Mouse (Mus musculus) hindbrain, embryonic 13.5 days (tissue): Measurements from ENCODE around the gene Nfrkb. TPM values are rescaled to one million over a fixed set of nuclear protein-coding genes. Genes with fewer than 3 reads are reported as not detected.

Source experiments
- ATAC-seq: fragments of 200-750 bp; cut with Nextera tagmentation; 2 replicates; pipeline ENCODE4 v1.8.0; 2017; ENCODE audit warnings: moderate TSS enrichment; ENCODE audit not compliant: low FRiP score
- H3K27ac ChIP-seq: fragments of 300-500 bp; sonication (generic); 2 replicates; pipeline ENCODE4 v1.5.1; 2015; ENCODE audit warnings: inconsistent platforms, mild to moderate bottlenecking, moderate library complexity
- H3K27me3 ChIP-seq: fragments of 300-500 bp; sonication (generic); 2 replicates; pipeline ENCODE4 v1.6.1; 2015; ENCODE audit warnings: mild to moderate bottlenecking, inconsistent platforms
- H3K36me3 ChIP-seq: fragments of 300-500 bp; sonication (generic); 2 replicates; pipeline ENCODE4 v1.6.1; 2015; ENCODE audit warnings: mild to moderate bottlenecking, inconsistent platforms
- H3K4me1 ChIP-seq: fragments of 300-500 bp; sonication (generic); replicated peaks from 2 replicates; pipeline ENCODE4 v1.6.1; 2015; ENCODE audit warnings: inconsistent platforms
- H3K4me2 ChIP-seq: fragments of 300-500 bp; sonication (generic); 2 replicates; pipeline ENCODE4 v1.6.1; 2015; ENCODE audit warnings: inconsistent platforms, mild to moderate bottlenecking, moderate library complexity
- H3K4me3 ChIP-seq: fragments of 300-500 bp; sonication (generic); 2 replicates; pipeline ENCODE4 v1.5.1; 2015; ENCODE audit warnings: mild to moderate bottlenecking, inconsistent platforms
- H3K9ac ChIP-seq: fragments of 300-500 bp; sonication (generic); 2 replicates; pipeline ENCODE4 v1.6.1; 2015; ENCODE audit warnings: mild to moderate bottlenecking, inconsistent platforms
- H3K9me3 ChIP-seq: fragments of 300-500 bp; sonication (generic); 2 replicates; pipeline ENCODE4 v1.6.1; 2016; ENCODE audit warnings: inconsistent platforms
- WGBS: fragments of 180-500 bp; shearing (Covaris S2); methylation state at CpG from one replicate; pipeline ENCODE4 v1.1.7; 2015; 5-methylcytosine and 5-hydroxymethylcytosine counted together
- polyA plus RNA-seq: library from polyadenylated mRNA; unstranded; fragments of >200 nt; fragmentation: Nextera tagmentation; extraction: Ambion mirVana; gene quantifications from 2 replicates; pipeline ENCODE4 v1.2.1, GENCODE M21; 2015

The Nfrkb gene
- polyA plus RNA-seq: 26.9 and 28.3 TPM in 2 replicates

- peak; percentile 97 for ATAC-seq
- Histone ChIP-seq H3K9me3 (no peaks in the 10 kb centered on the region), H3K4me3 (peak within 1 kb of the TSS; percentile 85), H3K36me3 (peaks cover 15% of the 10 kb centered on the region), H3K9ac (peak within 1 kb of the TSS; percentile 87), H3K4me1 (peaks cover 28% of the 10 kb centered on the region), H3K27ac (peak within 1 kb of the TSS; percentile 83), H3K27me3 (no peaks in the 10 kb centered on the region), H3K4me2 (peak within 1 kb of the TSS; percentile 74)
- WGBS: under 1% methylated on average over 46 of the region's 46 CpGs
Observed at GRCm38 (mm10) chr9:31385947-31386354, at the start of gene Nfrkb. Nfrkb (plus strand) TSS chr9:31386192.

DNA sequence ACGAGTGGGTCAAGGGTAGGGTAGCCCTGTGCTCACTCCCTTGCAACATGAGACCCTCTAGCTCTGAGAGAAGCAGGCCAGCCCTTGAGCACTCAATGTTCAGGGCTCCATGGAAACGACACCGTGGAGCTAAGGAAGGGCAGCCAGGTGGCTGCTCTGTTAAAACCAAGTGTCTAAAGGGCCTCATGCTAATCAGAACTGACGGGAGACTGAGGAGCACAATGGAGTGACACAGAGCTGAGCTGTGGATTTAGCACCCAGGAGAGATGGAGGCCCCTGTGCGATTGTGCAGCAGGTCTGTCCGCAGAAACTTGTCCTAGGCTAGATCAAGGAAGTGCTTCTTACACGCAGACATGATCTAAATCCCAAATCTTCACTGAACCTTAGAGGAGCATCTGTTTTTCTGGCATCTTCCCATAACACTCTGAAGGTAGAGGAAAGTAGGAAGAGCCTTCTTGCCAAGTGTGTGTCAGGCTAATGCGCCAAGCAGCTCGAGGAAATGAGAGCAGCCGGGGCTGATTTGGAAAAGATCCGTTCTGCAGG lies 41.6 kb upstream of the Nfrkb start:
- Histone ChIP-seq H3K27ac (no peak overlapping the region), H3K4me3 (no peak overlapping the region), H3K4me2 (no peak overlapping the region), H3K4me1 (peaks cover 6% of the 10 kb centered on the region), H3K9ac (no peak overlapping the region), H3K9me3 (no peaks in the 10 kb centered on the region), H3K27me3 (no peaks in the 10 kb centered on the region), H3K36me3 (peaks cover 20% of the 10 kb centered on the region)
- 64% methylated on average over 11 of the region's 11 CpGs for WGBS
- ATAC-seq: 0 out of 2 replicates have a peak, but pooled peaks have one; percentile 17

DNA sequence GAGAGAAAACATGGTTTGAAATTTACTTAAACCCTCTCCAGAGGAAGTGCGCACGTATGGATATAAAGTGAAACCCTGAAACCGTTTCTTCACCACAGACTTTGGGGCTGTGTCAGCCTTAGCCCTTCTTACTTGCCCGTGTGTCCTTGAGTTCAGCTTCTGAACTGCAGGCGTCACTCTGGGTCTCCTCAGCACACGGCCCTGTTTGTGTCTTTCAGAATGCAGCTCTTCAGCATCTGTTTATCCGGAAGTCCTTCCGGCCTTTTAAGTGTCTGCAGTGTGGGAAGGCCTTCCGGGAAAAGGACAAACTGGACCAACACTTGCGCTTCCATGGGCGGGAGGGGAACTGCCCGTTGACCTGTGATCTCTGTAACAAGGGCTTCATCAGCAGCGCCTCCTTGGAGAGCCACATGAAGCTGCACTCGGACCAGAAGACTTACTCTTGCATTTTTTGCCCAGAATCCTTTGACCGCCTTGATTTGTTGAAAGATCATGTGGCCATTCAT lies 39.4 kb upstream of the Nfrkb start:
- Histone ChIP-seq H3K27ac (no peak overlapping the region), H3K36me3 (peaks cover 24% of the 10 kb centered on the region), H3K4me3 (no peak overlapping the region), H3K9me3 (no peaks in the 10 kb centered on the region), H3K4me2 (no peak overlapping the region), H3K9ac (no peak overlapping the region), H3K4me1 (peaks cover 6% of the 10 kb centered on the region), H3K27me3 (no peaks in the 10 kb centered on the region)
- WGBS: 80% methylated on average over 15 of the region's 15 CpGs
- no peak for ATAC-seq

GRCm38 (mm10) chr9:31348458-31348857 lies 37.5 kb upstream of the Nfrkb start:
- 0 out of 2 replicates have a peak overlapping the region, but pooled peaks have one; percentile 25 for H3K27ac ChIP-seq
- H3K36me3 ChIP-seq: peaks cover 34% of the 10 kb centered on the region
- WGBS: 74% methylated on average over 4 of the region's 4 CpGs
- H3K9me3 ChIP-seq: no peaks in the 10 kb centered on the region
- ATAC-seq: no peak
- H3K4me3 ChIP-seq: no peak overlapping the region
- H3K4me2 ChIP-seq: no peak overlapping the region
- H3K9ac ChIP-seq: peak overlapping the region; percentile 51; the same call in 1 of the 2 replicates
- no peaks in the 10 kb centered on the region for H3K27me3 ChIP-seq
- H3K4me1 ChIP-seq: peaks cover 6% of the 10 kb centered on the region

- Histone ChIP-seq H3K36me3 (peaks cover 39% of the 10 kb centered on the region), H3K9me3 (no peaks in the 10 kb centered on the region), H3K27me3 (no peaks in the 10 kb centered on the region), H3K4me2 (no peak overlapping the region), H3K9ac (peak overlapping the region; percentile 51; the same call in 1 of the 2 replicates), H3K4me1 (peaks cover 6% of the 10 kb centered on the region), H3K4me3 (no peak overlapping the region), H3K27ac (0 out of 2 replicates have a peak overlapping the region, but pooled peaks have one; percentile 25)
- ATAC-seq: peak; percentile 72
- WGBS: 70% methylated on average over 11 of the region's 11 CpGs
Observed at GRCm38 (mm10) chr9:31348915-31349314, 37.1 kb upstream of the Nfrkb start.

- WGBS: 94% methylated on average over 2 of the region's 2 CpGs
- 0 out of 2 replicates have a peak overlapping the region, but pooled peaks have one; percentile 19 for H3K9ac ChIP-seq
- ATAC-seq: no peak
- no peak overlapping the region for H3K27ac ChIP-seq
- H3K9me3 ChIP-seq: no peaks in the 10 kb centered on the region
- no peak overlapping the region for H3K4me3 ChIP-seq
- H3K27me3 ChIP-seq: no peaks in the 10 kb centered on the region
- no peak overlapping the region for H3K4me2 ChIP-seq
- H3K36me3 ChIP-seq: peaks cover 67% of the 10 kb centered on the region
- no peaks in the 10 kb centered on the region for H3K4me1 ChIP-seq
Observed at GRCm38 (mm10) chr9:31352716-31353115, 33.3 kb upstream of the Nfrkb start.

DNA sequence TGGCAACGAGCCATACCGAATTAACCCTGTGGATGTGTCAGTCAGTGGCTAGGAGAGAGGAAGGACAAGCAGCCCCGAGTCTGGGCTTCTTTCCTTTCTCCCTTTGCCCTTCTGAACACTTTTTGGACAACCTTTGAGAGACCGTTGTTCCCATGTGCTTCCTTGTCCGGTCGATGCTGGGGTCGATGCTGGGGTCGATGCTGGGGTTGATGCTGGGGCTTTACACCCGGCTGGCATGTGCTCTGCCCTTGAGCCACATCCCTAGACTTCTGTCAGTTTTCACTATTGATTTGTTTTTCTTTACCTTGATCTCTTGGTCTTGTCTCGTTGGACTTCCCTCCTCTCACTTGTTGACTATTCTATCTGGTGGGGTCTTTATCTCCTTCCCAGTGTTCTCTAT lies 32.5 kb upstream of the Nfrkb start:
- Histone ChIP-seq H3K9me3 (no peaks in the 10 kb centered on the region), H3K27me3 (no peaks in the 10 kb centered on the region), H3K9ac (no peak overlapping the region), H3K4me1 (no peaks in the 10 kb centered on the region), H3K27ac (no peak overlapping the region), H3K36me3 (peaks cover 75% of the 10 kb centered on the region), H3K4me3 (no peak overlapping the region), H3K4me2 (no peak overlapping the region)
- no peak for ATAC-seq
- 90% methylated on average over 10 of the region's 10 CpGs for WGBS

DNA sequence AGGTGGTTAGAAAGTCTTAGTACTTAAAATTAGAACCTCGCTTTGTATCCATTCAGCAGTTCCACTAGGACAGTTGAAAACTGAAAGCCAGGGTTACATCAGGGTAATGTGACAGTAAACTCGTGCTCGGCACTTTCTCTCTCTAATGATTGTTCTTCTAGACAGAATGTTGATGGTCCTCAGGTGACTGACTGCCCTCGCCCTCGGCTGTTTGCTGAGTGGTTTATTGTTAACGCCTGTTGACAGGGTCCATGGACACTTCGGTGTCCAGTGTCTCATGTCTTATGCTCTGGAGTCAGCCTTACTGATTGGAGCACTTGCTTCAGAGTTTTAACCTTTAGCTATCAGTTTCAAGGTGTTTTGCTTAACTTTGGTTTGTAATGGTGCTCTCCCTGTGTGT lies 31.9 kb upstream of the Nfrkb start:
- no peaks in the 10 kb centered on the region for H3K9me3 ChIP-seq
- 90% methylated on average over 7 of the region's 7 CpGs for whole genome bisulfite sequencing
- H3K9ac ChIP-seq: no peak overlapping the region
- no peak for ATAC-seq
- H3K4me1 ChIP-seq: no peaks in the 10 kb centered on the region
- H3K4me2 ChIP-seq: no peak overlapping the region
- peaks cover 77% of the 10 kb centered on the region for H3K36me3 ChIP-seq
- H3K27me3 ChIP-seq: no peaks in the 10 kb centered on the region
- H3K27ac ChIP-seq: no peak overlapping the region
- H3K4me3 ChIP-seq: no peak overlapping the region

- no peak overlapping the region for H3K9ac ChIP-seq
- no peaks in the 10 kb centered on the region for H3K4me1 ChIP-seq
- 92% methylated on average over 9 of the region's 9 CpGs for WGBS
- H3K9me3 ChIP-seq: no peaks in the 10 kb centered on the region
- peaks cover 67% of the 10 kb centered on the region for H3K36me3 ChIP-seq
- no peak overlapping the region for H3K4me2 ChIP-seq
- H3K27me3 ChIP-seq: no peaks in the 10 kb centered on the region
- no peak for ATAC-seq
- H3K4me3 ChIP-seq: no peak overlapping the region
- H3K27ac ChIP-seq: no peak overlapping the region
Observed at GRCm38 (mm10) chr9:31363698-31364609, 22.0 kb upstream of the Nfrkb start.

DNA sequence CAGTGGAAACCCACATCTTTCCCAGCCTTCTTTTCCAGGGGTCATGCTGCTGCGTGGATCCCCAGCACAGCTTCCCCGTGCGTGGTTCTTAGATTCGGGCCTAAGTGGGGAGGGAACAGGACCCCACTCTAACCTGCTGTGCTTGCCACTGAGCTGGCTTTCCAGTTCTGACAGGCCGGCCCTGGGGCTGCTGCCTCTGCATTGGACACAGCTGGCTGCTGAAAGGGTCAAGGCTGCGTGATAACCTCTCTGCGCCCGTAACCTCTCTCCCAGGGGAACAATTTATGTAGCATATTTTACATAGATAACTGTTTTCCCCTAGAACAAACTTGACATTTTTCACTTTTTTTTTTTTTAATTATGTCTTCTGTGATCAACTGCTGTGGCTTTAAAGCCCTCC lies 20.9 kb upstream of the Nfrkb start:
- no peak for ATAC-seq
- H3K4me2 ChIP-seq: no peak overlapping the region
- WGBS: 80% methylated on average over 8 of the region's 8 CpGs

GRCm38 (mm10) chr9:31371740-31372139 lies 14.3 kb upstream of the Nfrkb start:
- H3K4me1 ChIP-seq: no peaks in the 10 kb centered on the region
- no peak overlapping the region for H3K4me2 ChIP-seq
- no peak overlapping the region for H3K9ac ChIP-seq
- no peak for ATAC-seq
- H3K4me3 ChIP-seq: no peak overlapping the region
- H3K27ac ChIP-seq: no peak overlapping the region
- H3K36me3 ChIP-seq: peaks cover 42% of the 10 kb centered on the region
- peaks cover 10% of the 10 kb centered on the region; the same call in 1 of the 2 replicates for H3K9me3 ChIP-seq
- 96% methylated on average over 3 of the region's 3 CpGs for WGBS
- no peaks in the 10 kb centered on the region for H3K27me3 ChIP-seq

More for the DNA sequence above, 20.9 kb upstream of the Nfrkb start:
- H3K4me1 ChIP-seq: no peaks in the 10 kb centered on the region
- H3K36me3 ChIP-seq: peaks cover 57% of the 10 kb centered on the region
- no peak overlapping the region for H3K4me3 ChIP-seq
- no peak overlapping the region for H3K27ac ChIP-seq
- H3K27me3 ChIP-seq: no peaks in the 10 kb centered on the region
- H3K9me3 ChIP-seq: no peaks in the 10 kb centered on the region
- no peak overlapping the region for H3K9ac ChIP-seq

DNA sequence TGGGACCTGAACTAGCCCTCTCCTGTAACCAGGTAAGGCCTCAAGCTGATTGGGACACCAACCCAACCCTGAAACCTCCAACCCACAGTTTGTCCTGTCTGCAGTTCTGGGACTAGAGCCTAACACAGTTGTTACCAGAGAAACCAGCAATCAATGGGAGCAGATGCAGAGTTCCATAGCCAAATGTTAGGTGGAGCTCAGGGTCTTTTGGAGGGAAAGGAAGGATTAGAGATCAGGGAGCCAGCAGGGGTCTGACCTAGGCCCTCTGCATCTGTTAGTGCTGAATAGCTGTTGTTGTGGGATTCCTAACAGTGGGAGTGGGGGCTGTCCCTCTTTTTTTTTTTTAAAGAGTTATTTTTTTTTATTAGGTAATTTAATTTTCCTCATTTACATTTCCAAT lies 9.3 kb upstream of the Nfrkb start:
- H3K4me1 ChIP-seq: no peaks in the 10 kb centered on the region
- ATAC-seq: no peak
- no peak overlapping the region for H3K4me3 ChIP-seq

More for the DNA sequence above, 9.3 kb upstream of the Nfrkb start:
- H3K27ac ChIP-seq: no peak overlapping the region
- peaks cover 47% of the 10 kb centered on the region for H3K36me3 ChIP-seq
- H3K27me3 ChIP-seq: no peaks in the 10 kb centered on the region
- no peak overlapping the region for H3K9ac ChIP-seq
- H3K4me2 ChIP-seq: no peak overlapping the region
- peaks cover 10% of the 10 kb centered on the region; the same call in 1 of the 2 replicates for H3K9me3 ChIP-seq
